Mouse (Mus musculus): ENCODE results near the gene Kptn.

DNA sequence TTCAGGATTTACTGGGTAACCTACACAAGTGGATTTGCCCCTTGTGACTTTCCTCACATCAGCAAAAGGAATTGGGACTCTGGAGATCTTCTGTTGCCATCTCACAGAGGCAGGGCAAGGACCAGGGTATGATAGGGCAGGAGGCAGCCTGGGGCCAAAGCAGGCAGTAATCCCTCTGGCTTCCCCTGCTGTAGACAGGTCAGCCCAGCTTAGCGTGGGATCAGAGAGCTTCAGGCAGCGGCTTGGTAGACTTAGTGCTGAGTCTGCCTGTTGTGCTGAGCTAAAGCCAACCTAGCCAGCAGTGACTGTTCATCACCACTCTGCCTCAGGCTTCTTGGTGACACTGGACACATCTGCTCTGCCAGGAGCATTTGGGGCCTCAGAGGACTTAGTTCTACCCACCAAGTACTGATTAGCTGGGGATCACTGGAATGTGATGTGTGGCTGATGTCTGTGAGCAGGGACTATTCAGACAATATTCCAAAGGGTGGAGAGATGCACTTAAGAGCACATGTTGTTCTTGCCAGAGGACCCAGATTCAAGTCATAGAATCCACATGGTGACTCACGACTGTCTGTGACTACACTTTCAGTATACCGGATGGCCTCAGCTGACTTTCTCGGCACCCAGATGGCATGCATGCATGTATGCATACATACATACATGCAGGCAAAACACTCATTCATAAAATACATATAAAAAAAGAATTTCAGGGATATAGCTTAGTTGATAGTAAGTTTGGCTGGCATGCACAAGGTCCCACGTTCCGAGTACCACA is 14.9 kb upstream of the Kptn start:
- no peak for TF ChIP-seq CTCF (IDR thresholded peaks at IDR 0.05; ENCODE audit: low read depth)
- TF ChIP-seq EP300 (IDR thresholded peaks at IDR 0.05; ENCODE audit: low read depth), result no peak
